Mouse (Mus musculus) embryonic fibroblast, embryonic 13.5 days (primary cell): Measurements from ENCODE around the gene Grhl1.

Source experiments
- CTCF ChIP-seq: IDR thresholded peaks from 2 replicates; pipeline ENCODE4 v1.5.1; 2011; ENCODE audit warnings: mild to moderate bottlenecking, control low read depth, low read length, moderate library complexity, borderline replicate concordance; ENCODE audit not compliant: insufficient read depth
- POLR2A ChIP-seq: IDR thresholded peaks from 2 replicates; pipeline ENCODE4 v1.6.1; 2011; ENCODE audit warnings: low read depth, mild to moderate bottlenecking, control low read depth, low read length, moderate library complexity

GRCm38 (mm10) chr12:24606166-24606565, 34.1 kb downstream of the Grhl1 start:
- TF ChIP-seq CTCF: no peak
- no peak for TF ChIP-seq POLR2A
